Mouse (Mus musculus): Measurements from ENCODE around the gene Fosl1. TPM values are rescaled to one million over a fixed set of nuclear protein-coding genes. Genes with fewer than 3 reads are reported as not detected.
"Not testable (repeated sequence)": the region's sequence is repeated elsewhere in the genome, so short reads cannot be mapped to it uniquely, and the experiment has no call there.

The Fosl1 gene
- polyA plus RNA-seq (2014; fragmentation: Nextera tagmentation; extraction: Ambion mirVana) = not detected in 2 replicates

- peaks cover 30% of the 10 kb centered on the region for H3K27me3 ChIP-seq (ENCODE audit: control insufficient read depth, insufficient read depth, low read length)
- peak within 1 kb of the TSS; percentile 52 for H3K4me3 ChIP-seq (ENCODE audit: low read length)
- H3K36me3 ChIP-seq (ENCODE audit: control insufficient read depth, insufficient read depth, low read length) = no peaks in the 10 kb centered on the region
- H3K9ac ChIP-seq (ENCODE audit: low read depth, low read length) = peak within 1 kb of the TSS; percentile 5; the same call in 1 of the 2 replicates
- H3K27ac ChIP-seq (ENCODE audit: low read depth, low read length) = no peak within 1 kb of the TSS
- under 1% methylated on average over 70 of the region's 70 CpGs for WGBS
- H3K9me3 ChIP-seq (ENCODE audit: control insufficient read depth, low read length) = no peaks in the 10 kb centered on the region
- peak; percentile 53; the same call in 1 of the 2 replicates for ATAC-seq (ENCODE audit: low FRiP score, low TSS enrichment)
- no peaks in the 10 kb centered on the region; the same call in 1 of the 2 replicates for H3K4me1 ChIP-seq (ENCODE audit: control insufficient read depth, insufficient read depth, low read length)
- H3K4me2 ChIP-seq (replicated peaks; ENCODE audit: low read depth, low read length) = peak within 1 kb of the TSS; percentile 90
Observed at GRCm38 (mm10) chr19:5447515-5448353, at the start of gene Fosl1. Gene Fosl1 (plus strand): TSS chr19:5447547.

GRCm38 (mm10) chr19:5401073-5401472 is 46.3 kb upstream of the Fosl1 start:
- WGBS = 74% methylated on average over 4 of the region's 4 CpGs
- not testable (repeated sequence) for H3K9ac ChIP-seq (ENCODE audit: low read depth, low read length); H3K4me2 ChIP-seq (replicated peaks; ENCODE audit: low read depth, low read length); H3K4me3 ChIP-seq (ENCODE audit: low read length); H3K27ac ChIP-seq (ENCODE audit: low read depth, low read length); ATAC-seq (ENCODE audit: low FRiP score, low TSS enrichment); H3K36me3 ChIP-seq (ENCODE audit: control insufficient read depth, insufficient read depth, low read length); H3K4me1 ChIP-seq (ENCODE audit: control insufficient read depth, insufficient read depth, low read length); H3K27me3 ChIP-seq (ENCODE audit: control insufficient read depth, insufficient read depth, low read length); H3K9me3 ChIP-seq (ENCODE audit: control insufficient read depth, low read length)

GRCm38 (mm10) chr19:5402293-5402692 is 45.1 kb upstream of the Fosl1 start, which contains the start of gene Tsga10ip:
Gene Tsga10ip (minus strand): TSS chr19:5402526.
- Histone ChIP-seq H3K27me3 (ENCODE audit: control insufficient read depth, insufficient read depth, low read length) (no peaks in the 10 kb centered on the region), H3K9me3 (ENCODE audit: control insufficient read depth, low read length) (no peaks in the 10 kb centered on the region), H3K9ac (ENCODE audit: low read depth, low read length) (no peak within 1 kb of the TSS), H3K4me1 (ENCODE audit: control insufficient read depth, insufficient read depth, low read length) (no peaks in the 10 kb centered on the region), H3K27ac (ENCODE audit: low read depth, low read length) (no peak within 1 kb of the TSS), H3K36me3 (ENCODE audit: control insufficient read depth, insufficient read depth, low read length) (no peaks in the 10 kb centered on the region), H3K4me2 (replicated peaks; ENCODE audit: low read depth, low read length) (no peak within 1 kb of the TSS), H3K4me3 (ENCODE audit: low read length) (no peak within 1 kb of the TSS)
- ATAC-seq (ENCODE audit: low FRiP score, low TSS enrichment) = no peak
- WGBS = 78% methylated on average over 8 of the region's 8 CpGs

- peak overlapping the region; percentile 52 for H3K4me2 ChIP-seq (replicated peaks; ENCODE audit: low read depth, low read length)
- 14% methylated on average over 7 of the region's 7 CpGs for WGBS
Observed at GRCm38 (mm10) chr19:5405924-5406323, 41.4 kb upstream of the Fosl1 start.

GRCm38 (mm10) chr19:5406531-5407126 is 40.7 kb upstream of the Fosl1 start:
- Histone ChIP-seq H3K27ac (ENCODE audit: low read depth, low read length) (peak overlapping the region; percentile 94), H3K4me3 (ENCODE audit: low read length) (peak overlapping the region; percentile 59), H3K9ac (ENCODE audit: low read depth, low read length) (peak overlapping the region; percentile 74), H3K4me2 (replicated peaks; ENCODE audit: low read depth, low read length) (peak overlapping the region; percentile 77)
- not testable (repeated sequence) for H3K9me3 ChIP-seq (ENCODE audit: control insufficient read depth, low read length); H3K4me1 ChIP-seq (ENCODE audit: control insufficient read depth, insufficient read depth, low read length); H3K36me3 ChIP-seq (ENCODE audit: control insufficient read depth, insufficient read depth, low read length); H3K27me3 ChIP-seq (ENCODE audit: control insufficient read depth, insufficient read depth, low read length)
- 22% methylated on average over 21 of the region's 25 CpGs for WGBS
- peak; percentile 84 for ATAC-seq (ENCODE audit: low FRiP score, low TSS enrichment)

More at GRCm38 (mm10) chr19:5405924-5406323, 41.4 kb upstream of the Fosl1 start:
- Histone ChIP-seq H3K9ac (ENCODE audit: low read depth, low read length) (peak overlapping the region; percentile 51; the same call in 1 of the 2 replicates), H3K27ac (ENCODE audit: low read depth, low read length) (peak overlapping the region; percentile 26; the same call in 1 of the 2 replicates), H3K27me3 (ENCODE audit: control insufficient read depth, insufficient read depth, low read length) (no peaks in the 10 kb centered on the region), H3K4me3 (ENCODE audit: low read length) (peak overlapping the region; percentile 39), H3K36me3 (ENCODE audit: control insufficient read depth, insufficient read depth, low read length) (0 out of 2 replicates have a peak, but pooled peaks cover 4% of the 10 kb centered on the region), H3K9me3 (ENCODE audit: control insufficient read depth, low read length) (no peaks in the 10 kb centered on the region), H3K4me1 (ENCODE audit: control insufficient read depth, insufficient read depth, low read length) (0 out of 2 replicates have a peak, but pooled peaks cover 3% of the 10 kb centered on the region)
- ATAC-seq (ENCODE audit: low FRiP score, low TSS enrichment) = no peak

GRCm38 (mm10) chr19:5407133-5407532 is 40.2 kb upstream of the Fosl1 start:
- H3K4me2 ChIP-seq (replicated peaks; ENCODE audit: low read depth, low read length) = peak overlapping the region; percentile 77
- peak overlapping the region; percentile 59 for H3K4me3 ChIP-seq (ENCODE audit: low read length)
- 21% methylated on average over 7 of the region's 7 CpGs for WGBS
- H3K9ac ChIP-seq (ENCODE audit: low read depth, low read length) = peak overlapping the region; percentile 74
- H3K27ac ChIP-seq (ENCODE audit: low read depth, low read length) = peak overlapping the region; percentile 94
- H3K36me3 ChIP-seq (ENCODE audit: control insufficient read depth, insufficient read depth, low read length) = 0 out of 2 replicates have a peak, but pooled peaks cover 4% of the 10 kb centered on the region
- no peaks in the 10 kb centered on the region for H3K27me3 ChIP-seq (ENCODE audit: control insufficient read depth, insufficient read depth, low read length)
- H3K9me3 ChIP-seq (ENCODE audit: control insufficient read depth, low read length) = no peaks in the 10 kb centered on the region
- peak; percentile 68 for ATAC-seq (ENCODE audit: low FRiP score, low TSS enrichment)
- H3K4me1 ChIP-seq (ENCODE audit: control insufficient read depth, insufficient read depth, low read length) = 0 out of 2 replicates have a peak, but pooled peaks cover 3% of the 10 kb centered on the region

- H3K36me3 ChIP-seq (ENCODE audit: control insufficient read depth, insufficient read depth, low read length) = 0 out of 2 replicates have a peak, but pooled peaks cover 4% of the 10 kb centered on the region
- no peaks in the 10 kb centered on the region for H3K27me3 ChIP-seq (ENCODE audit: control insufficient read depth, insufficient read depth, low read length)
- no peak overlapping the region for H3K4me2 ChIP-seq (replicated peaks; ENCODE audit: low read depth, low read length)
- H3K9ac ChIP-seq (ENCODE audit: low read depth, low read length) = no peak overlapping the region
- no peak overlapping the region for H3K4me3 ChIP-seq (ENCODE audit: low read length)
- 0 out of 2 replicates have a peak, but pooled peaks cover 3% of the 10 kb centered on the region for H3K4me1 ChIP-seq (ENCODE audit: control insufficient read depth, insufficient read depth, low read length)
- no peak overlapping the region for H3K27ac ChIP-seq (ENCODE audit: low read depth, low read length)
- ATAC-seq (ENCODE audit: low FRiP score, low TSS enrichment) = no peak
- 89% methylated on average over 13 of the region's 13 CpGs for WGBS
- H3K9me3 ChIP-seq (ENCODE audit: control insufficient read depth, low read length) = no peaks in the 10 kb centered on the region
Observed at GRCm38 (mm10) chr19:5408057-5409001, 39.0 kb upstream of the Fosl1 start.

- 0 out of 2 replicates have a peak, but pooled peaks cover 3% of the 10 kb centered on the region for H3K4me1 ChIP-seq (ENCODE audit: control insufficient read depth, insufficient read depth, low read length)
- no peak for ATAC-seq (ENCODE audit: low FRiP score, low TSS enrichment)
- no peaks in the 10 kb centered on the region for H3K27me3 ChIP-seq (ENCODE audit: control insufficient read depth, insufficient read depth, low read length)
- 74% methylated on average over 5 of the region's 5 CpGs for WGBS
- no peak overlapping the region for H3K27ac ChIP-seq (ENCODE audit: low read depth, low read length)
- H3K9ac ChIP-seq (ENCODE audit: low read depth, low read length) = no peak overlapping the region
- no peaks in the 10 kb centered on the region for H3K9me3 ChIP-seq (ENCODE audit: control insufficient read depth, low read length)
- 0 out of 2 replicates have a peak, but pooled peaks cover 4% of the 10 kb centered on the region for H3K36me3 ChIP-seq (ENCODE audit: control insufficient read depth, insufficient read depth, low read length)
- no peak overlapping the region for H3K4me2 ChIP-seq (replicated peaks; ENCODE audit: low read depth, low read length)
- H3K4me3 ChIP-seq (ENCODE audit: low read length) = no peak overlapping the region
Observed at GRCm38 (mm10) chr19:5409068-5409467, 38.3 kb upstream of the Fosl1 start.

All from kidney, embryonic 14.5 days (tissue).